Mouse (Mus musculus) regulatory T cell (primary cell): ENCODE results near the gene Kat2a.
"Not testable (repeated sequence)": the region's sequence is repeated elsewhere in the genome, so short reads cannot be mapped to it uniquely, and the experiment has no call there.

Source experiments
- in situ Hi-C: fragments of 300-600 bp; cut with MboI, MseI; formaldehyde crosslinking; loops from one replicate; pipeline ENCODE4 v1.15.1; 2025; ENCODE audit warnings: high pct_unique_total_duplicates

The Kat2a gene

DNA sequence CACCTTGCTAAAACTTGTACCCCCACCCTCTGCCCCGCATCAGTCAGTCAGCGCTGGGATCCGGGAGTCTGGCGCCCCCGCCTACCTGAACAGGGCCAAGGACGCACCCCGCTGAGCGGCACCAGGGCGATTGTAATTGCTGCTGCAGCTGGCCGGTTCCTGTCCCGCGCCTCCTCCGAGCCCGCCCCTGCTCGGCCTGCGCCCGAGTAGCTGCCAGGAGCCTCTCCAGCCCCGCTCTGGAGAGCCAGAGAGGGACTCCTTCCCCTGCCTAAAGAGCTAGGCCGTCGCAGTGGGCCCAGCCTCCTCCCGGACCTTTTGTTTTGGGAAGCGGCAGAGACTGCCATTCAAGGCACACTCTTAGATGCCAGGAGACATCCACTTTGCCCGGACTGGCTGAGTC is 39.1 kb downstream of the Kat2a start:
- in situ Hi-C loops = no loop called here

DNA sequence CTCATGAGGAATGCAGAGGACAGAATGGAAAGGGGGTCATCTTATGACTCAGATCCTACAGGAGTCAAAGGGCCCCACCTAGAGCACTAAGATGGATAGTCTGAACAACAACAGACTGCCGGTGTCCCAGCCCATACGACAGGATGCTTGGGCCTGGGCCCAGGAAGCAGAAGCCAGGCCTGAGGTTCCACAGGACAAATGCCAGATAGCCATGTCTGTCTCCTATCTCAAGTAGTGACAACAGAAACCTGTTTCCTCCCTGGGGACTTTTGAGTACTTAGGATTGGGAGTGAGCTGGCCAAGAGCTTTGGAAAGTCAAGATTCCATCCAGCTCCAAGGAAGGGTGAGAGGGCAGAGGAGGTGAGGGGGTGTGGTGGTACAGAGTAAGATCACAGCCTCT is 40.3 kb downstream of the Kat2a start:
- in situ Hi-C loops = no loop called here

DNA sequence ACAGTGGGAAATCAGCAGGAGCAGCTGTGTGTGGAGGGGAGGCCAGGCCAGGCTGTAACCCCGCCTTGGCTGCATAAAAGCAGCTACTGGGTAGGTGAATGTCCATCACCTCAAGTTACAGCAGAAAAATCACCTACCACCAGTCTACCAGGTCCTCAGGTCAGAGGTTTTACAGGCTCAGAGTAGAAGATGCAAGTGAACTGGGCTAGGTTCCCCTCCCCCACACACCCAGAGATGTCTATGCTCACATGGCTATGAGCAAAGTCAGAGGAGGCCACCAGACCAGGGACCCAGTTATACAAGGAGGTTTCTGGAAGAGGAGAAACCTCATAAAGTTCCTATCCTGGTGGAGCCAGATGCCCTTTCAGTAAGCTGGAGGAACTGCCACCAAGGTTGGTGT is 41.2 kb downstream of the Kat2a start:
- in situ Hi-C loops = no loop called here

DNA sequence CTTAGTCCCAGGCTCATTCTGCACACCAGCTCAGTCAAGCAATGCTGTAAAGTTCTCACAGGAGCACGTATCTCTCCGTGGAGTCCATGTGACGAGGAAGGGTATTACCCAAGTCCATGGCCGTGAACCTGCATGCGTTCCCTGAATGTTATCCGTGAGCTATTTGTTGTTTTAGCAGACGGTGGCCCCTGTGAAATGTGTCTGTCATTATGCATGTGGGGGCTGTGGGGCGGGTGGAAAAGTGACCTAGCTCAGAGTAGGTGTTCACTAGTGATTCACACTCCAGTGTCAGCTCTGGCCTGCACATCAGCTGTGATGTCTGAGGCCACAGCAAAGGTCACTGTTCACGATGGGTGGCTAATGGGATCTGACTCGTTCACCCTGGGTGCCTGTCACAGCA is 52.5 kb downstream of the Kat2a start:
- in situ Hi-C loops = no loop called here

DNA sequence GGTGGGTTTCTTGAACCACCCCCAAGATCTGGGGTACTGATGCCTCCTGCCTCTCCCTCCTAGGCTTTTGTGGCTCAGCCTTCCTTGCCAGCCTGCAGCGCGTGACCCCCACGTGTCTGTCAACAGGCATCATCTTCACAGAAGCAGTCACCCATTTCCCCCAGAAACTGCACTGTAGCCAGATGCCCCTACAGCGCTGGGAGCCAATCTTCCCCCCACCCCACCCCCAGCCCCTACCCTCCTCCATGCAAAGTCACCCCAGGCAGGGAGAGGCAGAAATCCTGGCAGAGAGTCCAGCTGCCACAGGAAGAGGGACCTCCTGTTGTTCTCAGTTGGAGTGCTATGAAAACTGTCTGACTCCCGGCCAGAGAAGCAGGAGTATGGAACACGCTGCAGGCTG is 55.8 kb downstream of the Kat2a start:
- in situ Hi-C loops = no loop called here

DNA sequence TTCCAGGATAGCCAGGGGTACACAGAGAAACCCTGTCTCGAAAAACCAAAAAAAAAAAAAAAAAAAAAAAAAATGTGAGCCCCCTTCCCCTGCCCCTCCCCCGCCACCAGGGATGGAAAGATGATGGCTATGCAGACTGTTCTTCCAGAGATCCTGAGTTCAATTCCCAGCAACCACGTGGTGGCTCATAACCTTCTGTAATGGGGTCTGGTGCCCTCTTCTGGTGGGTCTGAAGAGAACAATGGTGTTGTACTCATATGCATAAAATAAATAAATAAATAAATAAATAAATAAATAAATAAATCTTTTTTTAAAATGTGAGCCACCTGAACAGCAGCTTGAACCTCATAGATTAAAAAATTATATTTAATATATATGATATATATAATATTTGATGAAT is 56.7 kb downstream of the Kat2a start:
- in situ Hi-C loops = not testable (repeated sequence)
